Mouse (Mus musculus) small intestine, adult 2 months (tissue): Measurements from ENCODE around the gene Cacna1d.

Experiments used
- CTCF ChIP-seq: fragments of 200-500 bp; IDR thresholded peaks from 2 replicates; pipeline ENCODE4 v1.5.1; 2012; ENCODE audit warnings: low read depth, mild to moderate bottlenecking, control low read depth, inconsistent platforms, low read length, moderate library complexity, mixed read lengths; ENCODE audit not compliant: insufficient replicate concordance, insufficient read length; ENCODE audit errors: extremely low read depth
- POLR2A ChIP-seq: fragments of 200-500 bp; IDR thresholded peaks from 2 replicates; pipeline ENCODE4 v1.6.1; 2012; ENCODE audit warnings: low read depth, mild to moderate bottlenecking, control low read depth, inconsistent platforms, low read length, moderate library complexity

DNA sequence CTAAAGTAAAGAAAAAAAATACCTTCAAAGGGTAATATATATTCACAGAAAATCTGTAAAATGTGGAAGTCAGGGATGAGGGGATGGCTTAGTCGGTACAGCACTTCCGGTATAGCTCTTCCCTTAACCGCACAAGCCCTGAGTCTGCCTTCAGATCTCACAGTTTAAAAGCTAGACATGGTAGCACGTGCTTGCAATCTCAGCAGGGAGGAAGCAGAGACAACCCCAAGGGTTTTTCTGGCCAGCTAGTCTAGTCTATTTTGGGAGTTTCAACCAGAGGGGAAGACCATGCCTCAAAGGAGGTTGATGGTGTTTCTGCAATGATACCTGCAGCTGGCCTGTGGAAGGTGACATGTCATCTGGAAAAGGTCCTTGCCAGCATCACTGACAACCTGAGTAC lies 128.9 kb downstream of the Cacna1d start:
- TF ChIP-seq CTCF (no peak), POLR2A (no peak)
